Mouse (Mus musculus) embryonic facial prominence, embryonic 14.5 days (tissue): ENCODE results near the gene Nav2. TPM values are rescaled to one million over a fixed set of nuclear protein-coding genes. Genes with fewer than 3 reads are reported as not detected.

ENCODE experiments used
- ATAC-seq: fragments of 200-750 bp; cut with Nextera tagmentation; 2 replicates; pipeline ENCODE4 v1.8.0; 2017; ENCODE audit warnings: low read depth, moderate number of reproducible peaks, moderate TSS enrichment
- DNase-seq: peaks from one replicate; pipeline ENCODE4 v3.0.0-alpha.2; 2015; ENCODE audit warnings: low spot score
- H3K27ac ChIP-seq: fragments of 300-500 bp; sonication (generic); replicated peaks from 2 replicates; pipeline ENCODE4 v1.5.1; 2014; ENCODE audit warnings: low read depth, mild to moderate bottlenecking, low read length, moderate library complexity
- H3K27me3 ChIP-seq: fragments of 300-500 bp; sonication (generic); replicated peaks from 2 replicates; pipeline ENCODE4 v1.6.1; 2014; ENCODE audit warnings: low read length; ENCODE audit not compliant: control insufficient read depth, insufficient read depth
- H3K36me3 ChIP-seq: fragments of 300-500 bp; sonication (generic); 2 replicates; pipeline ENCODE4 v1.6.1; 2014; ENCODE audit warnings: low read length, mixed read lengths; ENCODE audit not compliant: control insufficient read depth, insufficient read depth
- H3K4me1 ChIP-seq: fragments of 300-500 bp; sonication (generic); 2 replicates; pipeline ENCODE4 v1.6.1; 2014; ENCODE audit warnings: antibody characterized with exemption, low read length; ENCODE audit not compliant: control insufficient read depth, insufficient read depth
- H3K4me2 ChIP-seq: fragments of 300-500 bp; sonication (generic); 2 replicates; pipeline ENCODE4 v1.6.1; 2014; ENCODE audit warnings: low read depth, mild to moderate bottlenecking, low read length, moderate library complexity, mixed read lengths
- H3K4me3 ChIP-seq: fragments of 300-500 bp; sonication (generic); 2 replicates; pipeline ENCODE4 v1.5.1; 2014; ENCODE audit warnings: low read depth, mild to moderate bottlenecking, low read length
- H3K9ac ChIP-seq: fragments of 300-500 bp; sonication (generic); 2 replicates; pipeline ENCODE4 v1.6.1; 2014; ENCODE audit warnings: low read depth, mild to moderate bottlenecking, low read length, moderate library complexity, mixed read lengths
- H3K9me3 ChIP-seq: fragments of 300-500 bp; sonication (generic); 2 replicates; pipeline ENCODE4 v1.6.1; 2016; ENCODE audit warnings: low read length; ENCODE audit not compliant: control insufficient read depth
- WGBS: fragments of 180-500 bp; shearing (Covaris S2); extraction: QIAGEN DNeasy Blood & Tissue Kit; methylation state at CpG from one replicate; pipeline ENCODE4 v1.1.7; 2014; 5-methylcytosine and 5-hydroxymethylcytosine counted together
- polyA plus RNA-seq: library from polyadenylated mRNA; unstranded; fragments of >200 nt; fragmentation: Nextera tagmentation; extraction: Ambion mirVana; gene quantifications from 2 replicates; pipeline ENCODE4 v1.2.1, GENCODE M21; 2014

Gene Nav2
- polyA plus RNA-seq, 1 experiment from 2014 or later = 13.5 TPM

GRCm38 (mm10) chr7:48930399-48930798, 21.9 kb downstream of the Nav2 start:
- ATAC-seq (no peak), DNase-seq (no peak)
- Histone ChIP-seq H3K36me3 (no peaks in the 10 kb centered on the region), H3K4me3 (no peak overlapping the region), H3K27ac (no peak overlapping the region), H3K4me2 (no peak overlapping the region), H3K4me1 (no peaks in the 10 kb centered on the region), H3K27me3 (no peaks in the 10 kb centered on the region; the same call in 1 of the 2 replicates), H3K9me3 (no peaks in the 10 kb centered on the region), H3K9ac (no peak overlapping the region)
- 63% methylated on average over 5 of the region's 5 CpGs for WGBS

- H3K9me3 ChIP-seq = no peaks in the 10 kb centered on the region
- no peaks in the 10 kb centered on the region; the same call in 1 of the 2 replicates for H3K27me3 ChIP-seq
- DNase-seq (no peak), ATAC-seq (no peak)
- H3K9ac ChIP-seq = no peak overlapping the region
- no peak overlapping the region for H3K4me2 ChIP-seq
- no peak overlapping the region for H3K4me3 ChIP-seq
- no peak overlapping the region for H3K27ac ChIP-seq
- WGBS = 85% methylated on average over 2 of the region's 2 CpGs
- H3K4me1 ChIP-seq = no peaks in the 10 kb centered on the region
- H3K36me3 ChIP-seq = no peaks in the 10 kb centered on the region
These were observed 23.6 kb downstream of the Nav2 start for GRCm38 (mm10) chr7:48932138-48932537.

GRCm38 (mm10) chr7:48934816-48935215, 26.3 kb downstream of the Nav2 start:
- ATAC-seq = no peak
- Histone ChIP-seq H3K9me3 (no peaks in the 10 kb centered on the region), H3K4me1 (no peaks in the 10 kb centered on the region), H3K4me2 (no peak overlapping the region), H3K27me3 (no peaks in the 10 kb centered on the region; the same call in 1 of the 2 replicates), H3K9ac (no peak overlapping the region), H3K4me3 (no peak overlapping the region), H3K27ac (no peak overlapping the region), H3K36me3 (no peaks in the 10 kb centered on the region)
- whole genome bisulfite sequencing = 66% methylated on average over 2 of the region's 2 CpGs
- DNase-seq = no peak

GRCm38 (mm10) chr7:48937562-48937961, 29.0 kb downstream of the Nav2 start:
- Histone ChIP-seq H3K27ac (no peak overlapping the region), H3K9me3 (no peaks in the 10 kb centered on the region), H3K4me3 (no peak overlapping the region), H3K4me1 (no peaks in the 10 kb centered on the region), H3K27me3 (no peaks in the 10 kb centered on the region; the same call in 1 of the 2 replicates), H3K4me2 (no peak overlapping the region), H3K36me3 (no peaks in the 10 kb centered on the region), H3K9ac (no peak overlapping the region)
- no peak for ATAC-seq
- WGBS = 86% methylated on average over 11 of the region's 11 CpGs
- no peak for DNase-seq

- Histone ChIP-seq H3K9ac (no peak overlapping the region), H3K27ac (no peak overlapping the region), H3K4me1 (no peaks in the 10 kb centered on the region), H3K4me3 (no peak overlapping the region), H3K36me3 (no peaks in the 10 kb centered on the region), H3K27me3 (no peaks in the 10 kb centered on the region; the same call in 1 of the 2 replicates), H3K9me3 (no peaks in the 10 kb centered on the region), H3K4me2 (no peak overlapping the region)
- WGBS = 25% methylated on average over 4 of the region's 4 CpGs
- ATAC-seq = no peak
- DNase-seq = no peak
These were observed 29.7 kb downstream of the Nav2 start for GRCm38 (mm10) chr7:48938190-48938589.

GRCm38 (mm10) chr7:48948381-48949108, 40.0 kb downstream of the Nav2 start:
- Histone ChIP-seq H3K27me3 (peaks cover 2% of the 10 kb centered on the region; the same call in 1 of the 2 replicates), H3K4me1 (no peaks in the 10 kb centered on the region), H3K9me3 (no peaks in the 10 kb centered on the region), H3K36me3 (no peaks in the 10 kb centered on the region), H3K4me3 (no peak overlapping the region), H3K4me2 (no peak overlapping the region), H3K9ac (no peak overlapping the region), H3K27ac (no peak overlapping the region)
- DNase-seq (no peak), ATAC-seq (no peak)
- 80% methylated on average over 4 of the region's 4 CpGs for WGBS

GRCm38 (mm10) chr7:48954501-48954900, 46.0 kb downstream of the Nav2 start:
- no peak overlapping the region for H3K4me3 ChIP-seq
- H3K4me2 ChIP-seq = no peak overlapping the region
- WGBS = 76% methylated on average over 5 of the region's 5 CpGs
- ATAC-seq = no peak
- no peaks in the 10 kb centered on the region for H3K4me1 ChIP-seq
- H3K9ac ChIP-seq = no peak overlapping the region
- H3K9me3 ChIP-seq = no peaks in the 10 kb centered on the region
- no peak overlapping the region for H3K27ac ChIP-seq
- no peak for DNase-seq
- no peaks in the 10 kb centered on the region for H3K36me3 ChIP-seq
- H3K27me3 ChIP-seq = peaks cover 42% of the 10 kb centered on the region

- peaks cover 80% of the 10 kb centered on the region for H3K27me3 ChIP-seq
- no peak overlapping the region for H3K9ac ChIP-seq
- WGBS = 3% methylated on average over 30 of the region's 32 CpGs
These were observed 50.2 kb downstream of the Nav2 start for GRCm38 (mm10) chr7:48958528-48959315.

More at GRCm38 (mm10) chr7:48958528-48959315, 50.2 kb downstream of the Nav2 start:
- Histone ChIP-seq H3K27ac (no peak overlapping the region), H3K4me1 (no peaks in the 10 kb centered on the region), H3K36me3 (no peaks in the 10 kb centered on the region), H3K4me3 (peak overlapping the region; percentile 30), H3K9me3 (no peaks in the 10 kb centered on the region), H3K4me2 (peak overlapping the region; percentile 52)
- peak; percentile 96 for ATAC-seq
- DNase-seq = peak; percentile 86
